Mouse (Mus musculus) MEL (cell line): Measurements from ENCODE around the gene Urah.

Experiments used
- CTCF ChIP-seq, 3 experiments: IDR thresholded peaks in 2 of 3; conservative IDR thresholded peaks in 1 of 3; 2 replicates each; pipeline ENCODE4 v1.5.1; 2011 to 2012; ENCODE audit warnings: low read length in 3 of 3, low read depth in 2 of 3, mild to moderate bottlenecking in 2 of 3, improper control_type of control experiment in 1 of 3, inconsistent platforms in 1 of 3, mixed read lengths in 1 of 3, moderate library complexity in 1 of 3; ENCODE audit not compliant: control insufficient read depth in 1 of 3, insufficient read depth in 1 of 3, poor library complexity in 1 of 3, severe bottlenecking in 1 of 3
- GATA1 ChIP-seq: IDR thresholded peaks from 2 replicates; pipeline ENCODE4 v1.6.1; 2011; ENCODE audit warnings: low read depth, low read length, improper control_type of control experiment
- MAFK ChIP-seq: IDR thresholded peaks from 2 replicates; pipeline ENCODE4 v1.6.1; 2011; ENCODE audit warnings: low read depth, mild to moderate bottlenecking, low read length, improper control_type of control experiment, borderline replicate concordance
- MYC ChIP-seq: IDR thresholded peaks from 2 replicates; pipeline ENCODE4 v1.6.1; 2011; ENCODE audit warnings: low read depth, mild to moderate bottlenecking, low read length, improper control_type of control experiment, moderate library complexity
- RAD21 ChIP-seq: IDR thresholded peaks from 2 replicates; pipeline ENCODE4 v1.6.1; 2011; ENCODE audit warnings: mild to moderate bottlenecking, low read depth, low read length, improper control_type of control experiment
- TBP ChIP-seq: IDR thresholded peaks from 2 replicates; pipeline ENCODE4 v1.8.0; 2011; ENCODE audit warnings: low read depth, low read length, improper control_type of control experiment
- USF1 ChIP-seq: IDR thresholded peaks from 2 replicates; pipeline ENCODE4 v1.6.1; 2014; ENCODE audit warnings: low read depth, mild to moderate bottlenecking, inconsistent platforms, low read length, improper control_type of control experiment, moderate library complexity
- ZKSCAN1 ChIP-seq: IDR thresholded peaks from 2 replicates; pipeline ENCODE4 v1.6.1; 2012; ENCODE audit warnings: low read depth, mild to moderate bottlenecking, inconsistent platforms, low read length, improper control_type of control experiment, moderate library complexity

DNA sequence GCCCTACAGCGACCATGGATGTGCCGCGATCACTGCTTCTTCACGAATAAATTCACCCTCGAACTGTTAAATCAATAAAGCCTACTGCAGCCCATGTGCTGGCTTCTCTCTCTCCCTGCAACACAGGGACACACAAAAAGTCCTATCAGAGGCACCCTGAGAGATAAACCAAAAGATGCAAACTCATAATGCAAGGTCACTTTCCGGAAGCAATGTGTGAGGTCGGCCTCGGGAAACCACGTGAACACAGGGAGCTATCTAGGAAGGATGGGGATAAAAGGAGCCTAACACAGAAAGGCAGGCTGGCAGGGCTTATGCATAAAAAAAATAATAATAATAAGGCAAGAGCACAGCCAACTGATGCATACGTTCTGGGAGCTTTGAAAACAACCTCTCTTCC lies 11.9 kb downstream of the Urah start:
- TF ChIP-seq ZKSCAN1 (no peak), CTCF (IDR thresholded peaks at IDR 0.05 in 2 of 3, conservative IDR thresholded peaks at IDR 0.05 in 1 of 3; ENCODE audit: control insufficient read depth in 1 of 3, insufficient read depth in 1 of 3, low read depth in 2 of 3, low read length in 3 of 3, poor library complexity in 1 of 3, severe bottlenecking in 1 of 3) (no peak), USF1 (no peak), RAD21 (no peak), GATA1 (no peak), MAFK (no peak), MYC (no peak), TBP (no peak)
